Mouse (Mus musculus): ENCODE data around the gene Clk3. TPM values are rescaled to one million over a fixed set of nuclear protein-coding genes. Genes with fewer than 3 reads are reported as not detected.

Clk3 gene
- total RNA-seq, 1 experiment = 38.3 TPM

DNA sequence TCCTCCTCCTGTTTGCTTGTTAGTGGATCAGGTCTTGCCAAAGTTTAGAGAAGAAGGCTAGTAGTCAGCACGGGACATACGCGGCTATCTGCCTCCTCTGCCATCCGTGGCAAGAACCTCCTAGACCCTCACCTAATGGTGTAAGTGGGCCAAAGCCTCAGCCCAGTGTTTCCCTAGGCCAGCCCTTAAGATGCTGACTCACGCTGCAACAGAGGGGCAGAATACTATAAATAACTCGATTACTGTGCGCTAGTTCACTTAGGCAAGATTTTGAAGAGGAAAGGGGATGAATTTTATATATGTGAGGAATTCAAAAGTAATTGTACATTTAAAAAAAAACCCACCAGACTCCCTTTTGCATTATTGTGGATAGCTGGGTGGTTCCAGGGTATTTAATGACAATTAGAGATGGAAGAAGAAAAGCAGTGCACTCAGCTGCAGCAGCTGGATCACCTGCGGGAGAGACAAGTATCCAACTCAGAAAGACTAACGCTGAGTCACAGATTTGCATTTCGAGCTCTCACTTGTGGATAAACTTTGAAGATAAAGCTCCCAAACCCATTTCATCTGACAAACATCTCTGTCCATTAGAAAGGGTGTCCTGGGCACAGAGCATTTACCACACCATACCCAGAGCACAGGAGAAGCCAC, 39.6 kb upstream of the Clk3 start:
- in situ Hi-C loops (cut with MboI; ENCODE audit: low sequenced_read_pairs in 2 of 2, unreplicated experiment in 2 of 2) = no loop called here
- peaks cover 12% of the 10 kb centered on the region; the same call in 1 of the 2 replicates for H3K36me3 ChIP-seq (ENCODE audit: control insufficient read depth, insufficient read depth, low read length, poor library complexity, severe bottlenecking)

DNA sequence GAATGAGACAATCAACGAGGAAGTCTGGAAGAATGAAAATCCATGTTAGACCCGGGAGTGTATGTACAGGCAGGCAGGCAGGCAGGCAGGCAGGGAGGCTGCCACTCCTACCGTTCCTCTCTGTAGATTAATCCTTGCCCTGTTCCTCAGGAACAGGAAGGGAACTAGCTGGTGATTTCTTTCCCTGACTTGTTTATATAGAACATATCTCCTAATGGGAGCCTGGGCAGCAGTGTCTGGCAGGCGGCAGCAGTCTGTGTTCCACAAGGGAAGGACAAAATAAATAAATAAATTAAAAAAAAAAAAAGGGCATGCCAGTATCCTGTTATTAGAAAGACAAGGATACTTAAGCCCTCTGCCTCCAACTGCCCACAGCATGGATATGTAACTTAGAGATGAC, 38.2 kb upstream of the Clk3 start:
- no peak for TF ChIP-seq MAFK (IDR thresholded peaks at IDR 0.05; ENCODE audit: insufficient read depth, low read depth, low read length)
- TF ChIP-seq ZC3H11A (IDR thresholded peaks at IDR 0.05; ENCODE audit: borderline replicate concordance, low read depth, low read length) = no peak
- no peak for TF ChIP-seq CHD2 (IDR thresholded peaks at IDR 0.05; ENCODE audit: low read depth, low read length)
- no peak for TF ChIP-seq ZNF384 (IDR thresholded peaks at IDR 0.05; ENCODE audit: low read depth, low read length)
- no peak for TF ChIP-seq HCFC1 (IDR thresholded peaks at IDR 0.05; ENCODE audit: borderline replicate concordance, insufficient read depth, low read length)
- Histone ChIP-seq H3K36me3 (ENCODE audit: control insufficient read depth, insufficient read depth, low read length, poor library complexity, severe bottlenecking) (peaks cover 7% of the 10 kb centered on the region; the same call in 1 of the 2 replicates), H3K27ac (ENCODE audit: insufficient read depth, low read depth, low read length, poor library complexity, severe bottlenecking) (no peak overlapping the region), H3K4me3 (ENCODE audit: insufficient read depth in 1 of 2, low read depth in 1 of 2, low read length in 2 of 2, poor library complexity in 1 of 2, severe bottlenecking in 1 of 2) (no peak overlapping the region), H3K4me1 (ENCODE audit: control insufficient read depth in 2 of 2, insufficient read depth in 2 of 2, low read length in 2 of 2, poor library complexity in 1 of 2) (peaks cover 17 to 34% of the 10 kb centered on the region in 2 experiments), H3K9ac (ENCODE audit: insufficient read depth, low read depth, low read length, poor library complexity, severe bottlenecking) (no peak overlapping the region), H3K9me3 (ENCODE audit: control insufficient read depth, insufficient read depth, low read depth, low read length) (no peaks in the 10 kb centered on the region)
- in situ Hi-C loops (cut with MboI; ENCODE audit: low sequenced_read_pairs in 2 of 2, unreplicated experiment in 2 of 2) = no loop called here
- no peak for DNase-seq (ENCODE audit: low read depth, low spot score)

More for the DNA sequence above, 39.6 kb upstream of the Clk3 start:
- no peaks in the 10 kb centered on the region for H3K9me3 ChIP-seq (ENCODE audit: control insufficient read depth, insufficient read depth, low read depth, low read length)
- H3K4me1 ChIP-seq (ENCODE audit: control insufficient read depth in 2 of 2, insufficient read depth in 2 of 2, low read length in 2 of 2, poor library complexity in 1 of 2) = peaks cover 17 to 31% of the 10 kb centered on the region in 2 experiments
- peak overlapping the region; percentile 44; the same call in 1 of the 2 replicates for H3K27ac ChIP-seq (ENCODE audit: insufficient read depth, low read depth, low read length, poor library complexity, severe bottlenecking)
- H3K9ac ChIP-seq (ENCODE audit: insufficient read depth, low read depth, low read length, poor library complexity, severe bottlenecking) = peak overlapping the region; percentile 16; the same call in 1 of the 2 replicates
- no peak overlapping the region for H3K4me3 ChIP-seq (ENCODE audit: insufficient read depth in 1 of 2, low read depth in 1 of 2, low read length in 2 of 2, poor library complexity in 1 of 2, severe bottlenecking in 1 of 2)
- TF ChIP-seq HCFC1 (IDR thresholded peaks at IDR 0.05; ENCODE audit: borderline replicate concordance, insufficient read depth, low read length) = no peak
- TF ChIP-seq ZNF384 (IDR thresholded peaks at IDR 0.05; ENCODE audit: low read depth, low read length) = no peak
- no peak for TF ChIP-seq MAFK (IDR thresholded peaks at IDR 0.05; ENCODE audit: insufficient read depth, low read depth, low read length)
- no peak for TF ChIP-seq ZC3H11A (IDR thresholded peaks at IDR 0.05; ENCODE audit: borderline replicate concordance, low read depth, low read length)
- no peak for TF ChIP-seq CHD2 (IDR thresholded peaks at IDR 0.05; ENCODE audit: low read depth, low read length)
- DNase-seq (ENCODE audit: low read depth, low spot score) = no peak

GRCm38 (mm10) chr9:57803047-57803446, 37.4 kb upstream of the Clk3 start:
- Histone ChIP-seq H3K9me3 (ENCODE audit: control insufficient read depth, insufficient read depth, low read depth, low read length) (no peaks in the 10 kb centered on the region), H3K4me3 (ENCODE audit: insufficient read depth in 1 of 2, low read depth in 1 of 2, low read length in 2 of 2, poor library complexity in 1 of 2, severe bottlenecking in 1 of 2) (no peak overlapping the region), H3K9ac (ENCODE audit: insufficient read depth, low read depth, low read length, poor library complexity, severe bottlenecking) (no peak overlapping the region), H3K27ac (ENCODE audit: insufficient read depth, low read depth, low read length, poor library complexity, severe bottlenecking) (no peak overlapping the region), H3K4me1 (ENCODE audit: control insufficient read depth in 2 of 2, insufficient read depth in 2 of 2, low read length in 2 of 2, poor library complexity in 1 of 2) (peaks cover 15 to 32% of the 10 kb centered on the region in 2 experiments), H3K36me3 (ENCODE audit: control insufficient read depth, insufficient read depth, low read length, poor library complexity, severe bottlenecking) (peaks cover 9% of the 10 kb centered on the region)
- no peak for TF ChIP-seq CHD2 (IDR thresholded peaks at IDR 0.05; ENCODE audit: low read depth, low read length)
- in situ Hi-C loops (cut with MboI; ENCODE audit: low sequenced_read_pairs in 2 of 2, unreplicated experiment in 2 of 2) = no loop called here
- DNase-seq (ENCODE audit: low read depth, low spot score) = no peak

GRCm38 (mm10) chr9:57800325-57800975, 34.8 kb upstream of the Clk3 start:
- Histone ChIP-seq H3K36me3 (ENCODE audit: control insufficient read depth, insufficient read depth, low read length, poor library complexity, severe bottlenecking) (peaks cover 26% of the 10 kb centered on the region), H3K4me1 (ENCODE audit: control insufficient read depth in 2 of 2, insufficient read depth in 2 of 2, low read length in 2 of 2, poor library complexity in 1 of 2) (peaks cover 6 to 14% of the 10 kb centered on the region in 2 experiments), H3K9me3 (ENCODE audit: control insufficient read depth, insufficient read depth, low read depth, low read length) (no peaks in the 10 kb centered on the region), H3K4me3 (ENCODE audit: insufficient read depth in 1 of 2, low read depth in 1 of 2, low read length in 2 of 2, poor library complexity in 1 of 2, severe bottlenecking in 1 of 2) (no peak overlapping the region), H3K27ac (ENCODE audit: insufficient read depth, low read depth, low read length, poor library complexity, severe bottlenecking) (no peak overlapping the region), H3K9ac (ENCODE audit: insufficient read depth, low read depth, low read length, poor library complexity, severe bottlenecking) (no peak overlapping the region)
- in situ Hi-C loops (cut with MboI; ENCODE audit: low sequenced_read_pairs in 2 of 2, unreplicated experiment in 2 of 2) = no loop called here
- no peak for DNase-seq (ENCODE audit: low read depth, low spot score)
- TF ChIP-seq ZC3H11A (IDR thresholded peaks at IDR 0.05; ENCODE audit: borderline replicate concordance, low read depth, low read length) (no peak), ZNF384 (IDR thresholded peaks at IDR 0.05; ENCODE audit: low read depth, low read length) (no peak), HCFC1 (IDR thresholded peaks at IDR 0.05; ENCODE audit: borderline replicate concordance, insufficient read depth, low read length) (no peak), MAFK (IDR thresholded peaks at IDR 0.05; ENCODE audit: insufficient read depth, low read depth, low read length) (no peak)

All from ES-E14 (cell line).